Mouse (Mus musculus): Measurements from ENCODE around the gene Pla2g4e. TPM values are rescaled to one million over a fixed set of nuclear protein-coding genes. Genes with fewer than 3 reads are reported as not detected.

The Pla2g4e gene
- polyA plus RNA-seq, 1 experiment from 2014 or later = 2.6 TPM

DNA sequence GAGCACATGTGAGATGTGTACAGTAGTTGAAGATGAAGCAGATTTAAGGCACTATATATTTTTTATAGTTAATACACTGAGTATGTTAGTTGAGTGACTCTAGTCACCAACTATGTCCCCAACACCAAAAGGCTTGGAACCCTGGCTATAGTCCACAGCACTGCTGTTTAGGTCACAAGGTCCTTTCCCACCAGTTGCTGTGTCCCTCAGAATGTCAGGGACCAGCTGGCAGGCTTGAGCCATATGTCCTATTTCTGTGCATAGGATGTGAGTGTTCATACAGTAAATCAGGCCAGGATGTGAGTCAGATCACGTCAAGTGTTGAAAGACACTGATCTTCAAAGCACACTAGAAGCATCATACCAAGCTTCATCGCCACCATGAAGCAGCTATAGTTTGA lies 120.2 kb downstream of the Pla2g4e start:
- Histone ChIP-seq H3K4me3 (ENCODE audit: control insufficient read depth in 1 of 2, insufficient read depth in 1 of 2, low read depth in 1 of 2, low read length in 2 of 2) (no peak overlapping the region), H3K27me3 (ENCODE audit: control insufficient read depth, insufficient read depth, low read length) (no peaks in the 10 kb centered on the region), H3K4me1 (ENCODE audit: control insufficient read depth in 2 of 2, insufficient read depth in 2 of 2, low read length in 2 of 2) (peaks cover 47 to 74% of the 10 kb centered on the region in 2 experiments), H3K36me3 (ENCODE audit: control insufficient read depth, insufficient read depth, low read length) (peaks cover 38% of the 10 kb centered on the region), H3K9me3 (ENCODE audit: control insufficient read depth, low read length) (no peaks in the 10 kb centered on the region), H3K4me2 (ENCODE audit: low read length) (no peak overlapping the region), H3K9ac (ENCODE audit: low read length) (no peak overlapping the region), H3K27ac (replicated peaks in 1 of 2; ENCODE audit: control insufficient read depth in 1 of 2, insufficient read depth in 1 of 2, low read depth in 2 of 2, low read length in 2 of 2) (0 out of 4 replicates have a peak overlapping the region, but pooled peaks of 1 of the 2 experiments have one; percentile 5)
- 76% methylated on average over 2 of the region's 2 CpGs for WGBS
- no peak for ATAC-seq (ENCODE audit: insufficient number of reproducible peaks, insufficient read depth, low FRiP score, low read depth)

DNA sequence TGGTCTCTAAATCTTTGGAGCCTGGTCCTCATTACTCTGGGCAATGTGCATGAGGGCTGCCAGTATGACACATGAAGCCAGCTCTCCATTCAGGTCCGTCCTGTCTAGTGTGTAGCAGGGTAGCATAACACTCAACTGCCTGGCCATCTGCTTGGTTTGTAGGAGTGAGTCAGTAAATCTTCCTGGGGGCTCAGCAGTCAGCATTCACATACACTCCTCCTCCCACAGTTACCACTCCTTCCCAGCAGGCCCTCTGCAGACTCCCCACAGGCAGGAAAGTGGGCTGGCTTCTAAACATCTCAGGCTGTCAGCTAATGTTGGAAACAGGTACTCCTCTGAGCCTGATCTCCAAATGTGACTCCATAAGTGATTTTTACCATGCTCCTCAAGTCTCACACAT lies 121.0 kb downstream of the Pla2g4e start:
- H3K4me2 ChIP-seq (ENCODE audit: low read length) = no peak overlapping the region
- peaks cover 40 to 65% of the 10 kb centered on the region in 2 experiments for H3K4me1 ChIP-seq (ENCODE audit: control insufficient read depth in 2 of 2, insufficient read depth in 2 of 2, low read length in 2 of 2)
- peak overlapping the region in 1 of 2 experiments; percentile 28; a peak in 1 of 4 replicates for H3K27ac ChIP-seq (replicated peaks in 1 of 2; ENCODE audit: control insufficient read depth in 1 of 2, insufficient read depth in 1 of 2, low read depth in 2 of 2, low read length in 2 of 2)
- 0 out of 2 replicates have a peak overlapping the region, but pooled peaks have one; percentile 21 for H3K9ac ChIP-seq (ENCODE audit: low read length)
- H3K36me3 ChIP-seq (ENCODE audit: control insufficient read depth, insufficient read depth, low read length) = peaks cover 38% of the 10 kb centered on the region
- no peak for ATAC-seq (ENCODE audit: insufficient number of reproducible peaks, insufficient read depth, low FRiP score, low read depth)
- WGBS = 69% methylated on average over 1 of the region's 1 CpGs
- no peak overlapping the region for H3K4me3 ChIP-seq (ENCODE audit: control insufficient read depth in 1 of 2, insufficient read depth in 1 of 2, low read depth in 1 of 2, low read length in 2 of 2)
- H3K27me3 ChIP-seq (ENCODE audit: control insufficient read depth, insufficient read depth, low read length) = no peaks in the 10 kb centered on the region
- H3K9me3 ChIP-seq (ENCODE audit: control insufficient read depth, low read length) = no peaks in the 10 kb centered on the region

DNA sequence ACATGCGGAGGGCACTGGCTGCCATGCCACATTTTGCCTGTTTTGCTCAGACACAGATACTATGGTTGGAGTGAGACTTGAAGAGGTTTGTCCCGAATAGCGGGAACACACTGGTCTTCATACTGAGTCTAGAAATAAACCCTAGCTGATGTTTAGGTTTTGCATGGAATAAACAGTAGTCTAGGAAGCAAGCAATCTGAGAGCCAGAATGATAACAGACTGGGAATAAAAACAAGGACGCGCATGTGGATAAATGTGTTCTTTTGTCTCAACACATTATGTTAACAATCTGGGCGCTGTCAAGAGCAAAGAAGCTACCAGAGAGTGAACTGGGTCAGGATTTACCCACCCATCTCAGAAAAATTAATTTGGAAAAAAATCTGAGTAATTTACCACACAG lies 122.2 kb downstream of the Pla2g4e start:
- ATAC-seq (ENCODE audit: insufficient number of reproducible peaks, insufficient read depth, low FRiP score, low read depth) = no peak
- H3K9me3 ChIP-seq (ENCODE audit: control insufficient read depth, low read length) = no peaks in the 10 kb centered on the region
- H3K27me3 ChIP-seq (ENCODE audit: control insufficient read depth, insufficient read depth, low read length) = no peaks in the 10 kb centered on the region
- peaks cover 29 to 54% of the 10 kb centered on the region in 2 experiments for H3K4me1 ChIP-seq (ENCODE audit: control insufficient read depth in 2 of 2, insufficient read depth in 2 of 2, low read length in 2 of 2)
- H3K36me3 ChIP-seq (ENCODE audit: control insufficient read depth, insufficient read depth, low read length) = peaks cover 46% of the 10 kb centered on the region
- no peak overlapping the region for H3K9ac ChIP-seq (ENCODE audit: low read length)
- H3K27ac ChIP-seq (replicated peaks in 1 of 2; ENCODE audit: control insufficient read depth in 1 of 2, insufficient read depth in 1 of 2, low read depth in 2 of 2, low read length in 2 of 2) = no peak overlapping the region
- H3K4me3 ChIP-seq (ENCODE audit: control insufficient read depth in 1 of 2, insufficient read depth in 1 of 2, low read depth in 1 of 2, low read length in 2 of 2) = no peak overlapping the region
- WGBS = 70% methylated on average over 6 of the region's 6 CpGs
- H3K4me2 ChIP-seq (ENCODE audit: low read length) = no peak overlapping the region

DNA sequence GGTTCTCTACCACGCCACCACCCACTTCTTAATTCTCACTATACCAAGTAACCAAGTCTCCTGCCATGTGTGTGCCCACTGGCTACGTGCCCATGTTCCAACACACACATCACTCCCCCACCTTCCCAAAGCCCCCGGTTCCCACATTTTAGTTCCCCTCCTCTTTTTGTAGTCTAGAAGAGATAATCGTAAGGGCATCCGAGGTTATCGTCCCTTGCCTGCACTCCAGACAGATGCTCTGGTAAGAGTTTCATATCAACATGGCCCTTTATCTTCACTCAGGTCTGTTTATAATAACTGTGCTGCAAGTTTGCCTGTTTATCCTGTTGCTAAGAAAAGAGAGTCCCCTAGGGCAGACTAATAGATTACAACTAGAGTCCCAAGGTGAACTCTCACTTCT lies 127.8 kb downstream of the Pla2g4e start:
- H3K4me2 ChIP-seq (ENCODE audit: low read length) = no peak overlapping the region
- no peak overlapping the region for H3K9ac ChIP-seq (ENCODE audit: low read length)
- peaks cover 15 to 37% of the 10 kb centered on the region in 2 experiments for H3K4me1 ChIP-seq (ENCODE audit: control insufficient read depth in 2 of 2, insufficient read depth in 2 of 2, low read length in 2 of 2)
- no peak overlapping the region for H3K4me3 ChIP-seq (ENCODE audit: control insufficient read depth in 1 of 2, insufficient read depth in 1 of 2, low read depth in 1 of 2, low read length in 2 of 2)
- H3K36me3 ChIP-seq (ENCODE audit: control insufficient read depth, insufficient read depth, low read length) = peaks cover 15% of the 10 kb centered on the region
- no peak for ATAC-seq (ENCODE audit: insufficient number of reproducible peaks, insufficient read depth, low FRiP score, low read depth)
- H3K27me3 ChIP-seq (ENCODE audit: control insufficient read depth, insufficient read depth, low read length) = no peaks in the 10 kb centered on the region
- H3K27ac ChIP-seq (replicated peaks in 1 of 2; ENCODE audit: control insufficient read depth in 1 of 2, insufficient read depth in 1 of 2, low read depth in 2 of 2, low read length in 2 of 2) = no peak overlapping the region
- WGBS = 54% methylated on average over 6 of the region's 6 CpGs
- H3K9me3 ChIP-seq (ENCODE audit: control insufficient read depth, low read length) = no peaks in the 10 kb centered on the region

Other genes with a start within 250 kb of the Pla2g4e start
- 18.1 and 20.7 TPM in 2 replicates for gene Jmjd7, start 217.9 kb downstream of the Pla2g4e start, polyA plus RNA-seq (2014; fragmentation: Nextera tagmentation; extraction: Ambion mirVana)
- 1.9 and 3.6 TPM in 2 replicates for gene Gm28042, start 217.8 kb downstream of the Pla2g4e start, polyA plus RNA-seq (2014; fragmentation: Nextera tagmentation; extraction: Ambion mirVana)
- gene Pla2g4b, start 211.9 kb downstream of the Pla2g4e start, polyA plus RNA-seq (2014; fragmentation: Nextera tagmentation; extraction: Ambion mirVana) = 0.84 and 0.86 TPM in 2 replicates
- gene Ehd4, start 90.7 kb downstream of the Pla2g4e start, polyA plus RNA-seq (2014; fragmentation: Nextera tagmentation; extraction: Ambion mirVana) = 141 and 152 TPM in 2 replicates
- 0.05 TPM in 1 of 2 replicates, not detected in the other for gene Pla2g4d, start 43.9 kb upstream of the Pla2g4e start, polyA plus RNA-seq (2014; fragmentation: Nextera tagmentation; extraction: Ambion mirVana)
- 0.09 TPM in 1 of 2 replicates, not detected in the other for gene Pla2g4f, start 68.8 kb upstream of the Pla2g4e start, polyA plus RNA-seq (2014; fragmentation: Nextera tagmentation; extraction: Ambion mirVana)
- gene Vps39, start 107.8 kb upstream of the Pla2g4e start, polyA plus RNA-seq (2014; fragmentation: Nextera tagmentation; extraction: Ambion mirVana) = 18.3 and 20.5 TPM in 2 replicates
- 9.0 and 9.8 TPM in 2 replicates for gene Ganc, start 158.6 kb upstream of the Pla2g4e start, polyA plus RNA-seq (2014; fragmentation: Nextera tagmentation; extraction: Ambion mirVana)
- 7.5 and 9.9 TPM in 2 replicates for gene Tmem87a, start 158.8 kb upstream of the Pla2g4e start, polyA plus RNA-seq (2014; fragmentation: Nextera tagmentation; extraction: Ambion mirVana)
- 2.9 and 3.3 TPM in 2 replicates for gene Capn3, start 210.7 kb upstream of the Pla2g4e start, polyA plus RNA-seq (2014; fragmentation: Nextera tagmentation; extraction: Ambion mirVana)

Data from heart, embryonic 14.5 days (tissue).